Mouse (Mus musculus) ES-Bruce4 (cell line): ENCODE results near the gene Ankar.

Source experiments
- CTCF ChIP-seq: IDR thresholded peaks from one replicate; pipeline ENCODE4 v1.8.1; 2011; ENCODE audit warnings: low read depth, low read length
- POLR2A ChIP-seq: IDR thresholded peaks from one replicate; pipeline ENCODE4 v1.8.1; 2011; ENCODE audit warnings: low read length; ENCODE audit not compliant: insufficient read depth

- TF ChIP-seq CTCF (no peak), POLR2A (no peak)
Observed at GRCm38 (mm10) chr1:72716926-72717325, 16.5 kb upstream of the Ankar start.
